Mouse (Mus musculus) kidney, adult 8-10 months (tissue): ENCODE data around the gene Slc10a3.
"Not testable (repeated sequence)": the region's sequence is repeated elsewhere in the genome, so short reads cannot be mapped to it uniquely, and the experiment has no call there.

Experiments
- DNase-seq, 2 experiments: peaks; one replicate each; pipeline ENCODE4 v3.0.0; 2022

Slc10a3 gene

DNA sequence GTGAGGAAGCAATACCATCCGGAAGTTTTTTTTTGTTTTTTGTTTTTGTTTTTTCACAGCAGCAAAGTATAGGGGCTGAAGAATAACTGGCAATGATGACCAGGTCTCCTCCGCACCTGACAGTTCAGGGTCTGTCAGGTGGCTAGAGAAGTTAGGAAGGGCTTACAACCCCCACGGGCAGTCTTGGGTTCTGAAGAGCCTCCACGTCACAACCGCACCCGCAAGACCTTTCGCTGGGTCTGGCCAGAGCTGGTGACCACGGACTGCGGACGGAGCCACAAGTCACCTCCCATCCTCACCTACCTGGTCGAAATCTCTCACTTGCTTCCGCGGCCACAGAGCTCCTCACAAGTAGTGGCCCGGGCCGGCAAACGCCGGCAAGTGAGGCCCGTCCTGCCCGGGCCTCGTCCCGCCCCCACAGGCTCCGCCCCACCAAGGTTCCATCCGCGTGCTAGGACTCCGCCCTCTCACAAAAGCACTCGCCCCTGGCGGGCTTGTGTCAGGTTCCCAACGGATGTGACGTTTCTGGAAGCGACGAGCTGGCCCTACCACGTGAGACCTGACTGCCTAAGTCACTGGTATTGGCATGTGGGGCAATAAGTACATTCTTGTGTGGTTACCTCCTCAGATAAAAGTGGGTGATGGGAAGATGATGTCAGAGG lies at the start of gene Slc10a3, which contains the start of gene Ubl4a:
TSS of gene Slc10a3 (minus strand) at position 462 of the 662 bp plus-strand sequence.
TSS of gene Ubl4a (minus strand) at position 331 of the 662 bp plus-strand sequence.
- DNase-seq = peak; percentile 90

DNA sequence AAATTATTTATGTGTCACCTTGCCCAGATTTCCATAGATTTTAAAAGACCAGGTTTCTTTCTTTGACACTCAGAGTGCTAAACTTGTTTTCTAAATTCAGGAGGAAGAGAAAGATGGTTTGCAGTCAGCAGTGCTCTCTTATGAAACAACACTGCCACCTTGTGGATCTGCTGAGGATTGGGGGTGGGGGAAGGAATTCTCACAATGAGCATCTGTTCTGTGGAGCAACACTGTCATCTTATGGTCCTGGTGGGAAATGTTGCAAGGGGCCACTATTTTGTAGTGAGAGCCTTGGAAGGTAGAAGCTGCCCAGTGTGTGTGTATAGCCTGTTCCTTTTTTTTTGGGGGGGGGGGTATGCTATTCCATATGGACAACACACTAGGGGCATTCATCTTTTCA lies 40.2 kb upstream of the Slc10a3 start:
- DNase-seq = peak; percentile 47 to 65

DNA sequence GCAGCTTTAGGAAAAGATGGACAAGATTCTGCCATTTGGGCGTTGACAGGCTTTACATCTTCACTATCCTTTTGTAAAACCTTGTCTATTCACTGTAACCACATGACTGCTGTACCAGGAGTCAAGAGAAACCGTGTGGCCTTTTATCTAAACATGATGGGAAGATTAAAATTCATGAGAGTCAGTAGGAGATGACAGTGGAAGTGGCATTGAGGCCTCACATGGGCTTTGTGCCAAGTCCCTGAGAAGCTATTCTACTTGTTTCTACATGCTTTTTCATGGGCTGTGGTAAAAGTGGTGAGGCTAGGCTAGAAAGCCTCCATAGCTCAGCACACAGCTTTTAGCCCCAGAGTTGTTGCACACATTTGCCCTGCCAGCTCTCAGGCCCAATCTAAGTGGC lies 35.2 kb upstream of the Slc10a3 start:
- DNase-seq = no peak

DNA sequence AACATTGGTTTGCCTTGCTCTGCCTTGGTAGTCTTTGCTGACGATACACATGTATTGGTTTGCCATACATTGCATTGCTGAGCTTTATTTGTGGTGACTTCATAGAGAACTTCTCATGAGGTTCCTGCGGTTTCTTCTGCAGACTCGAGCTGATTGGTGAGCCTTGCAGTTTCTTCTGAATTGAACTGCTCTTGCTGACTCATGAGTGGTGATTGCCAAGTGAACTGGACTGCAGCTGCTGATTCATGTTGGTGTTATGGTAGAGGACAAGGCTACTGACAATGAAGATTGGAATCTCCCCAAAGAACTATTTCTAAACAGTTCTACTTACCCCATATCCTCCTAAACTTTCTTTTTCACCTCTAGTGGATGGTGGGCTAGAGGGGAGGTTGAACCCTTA lies 27.0 kb upstream of the Slc10a3 start:
- no peak for DNase-seq

DNA sequence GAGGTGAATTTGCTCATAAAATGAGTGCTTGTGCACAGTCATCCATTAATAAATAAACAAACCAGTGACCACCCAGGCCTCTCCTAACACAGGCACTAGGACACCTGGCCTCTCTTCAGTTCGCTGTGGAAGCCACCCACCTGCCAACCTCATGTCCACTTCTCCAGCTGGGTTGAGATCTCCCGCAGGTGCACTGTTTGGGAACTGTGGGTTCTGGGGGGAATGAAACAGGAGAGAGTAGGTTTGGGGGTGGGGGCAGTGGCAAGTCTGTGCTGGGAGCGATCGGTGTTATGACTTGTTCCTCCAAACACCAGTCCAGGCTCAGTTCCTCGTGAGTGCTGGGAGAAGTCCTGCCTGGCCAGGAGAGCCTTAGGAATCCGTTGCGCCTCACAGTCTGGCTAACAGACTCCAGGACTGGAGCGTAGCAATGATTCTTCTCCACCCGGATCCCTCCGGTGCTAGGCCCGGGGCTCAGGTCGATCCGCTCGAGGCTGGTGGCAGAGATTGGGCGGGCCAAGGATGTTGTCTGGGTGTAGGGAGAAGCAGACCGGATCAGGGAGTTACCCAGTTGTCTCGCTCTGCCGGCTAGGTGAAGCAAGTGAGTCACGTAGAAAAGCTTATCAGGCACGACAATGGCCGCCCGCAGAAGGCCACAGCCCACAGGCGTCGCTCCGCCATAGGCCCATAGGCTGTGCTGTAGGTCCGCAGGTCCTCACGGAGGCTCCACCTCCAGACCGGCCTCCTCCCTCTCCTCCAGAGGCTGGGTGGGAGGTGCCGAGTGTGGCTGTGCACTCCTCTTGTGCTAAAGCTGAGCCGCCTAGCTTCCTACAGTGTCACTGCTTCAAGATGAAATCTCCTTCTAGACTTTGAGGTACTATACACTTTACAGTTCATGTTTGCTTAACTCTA lies 19.6 kb upstream of the Slc10a3 start, which contains the start of the genes Fam3a and Ikbkg:
TSS of gene Fam3a (minus strand) at position 738 of the 909 bp plus-strand sequence.
TSS of gene Ikbkg (plus strand) at position 756 of the 909 bp plus-strand sequence.
- peak; percentile 79 to 83 for DNase-seq

DNA sequence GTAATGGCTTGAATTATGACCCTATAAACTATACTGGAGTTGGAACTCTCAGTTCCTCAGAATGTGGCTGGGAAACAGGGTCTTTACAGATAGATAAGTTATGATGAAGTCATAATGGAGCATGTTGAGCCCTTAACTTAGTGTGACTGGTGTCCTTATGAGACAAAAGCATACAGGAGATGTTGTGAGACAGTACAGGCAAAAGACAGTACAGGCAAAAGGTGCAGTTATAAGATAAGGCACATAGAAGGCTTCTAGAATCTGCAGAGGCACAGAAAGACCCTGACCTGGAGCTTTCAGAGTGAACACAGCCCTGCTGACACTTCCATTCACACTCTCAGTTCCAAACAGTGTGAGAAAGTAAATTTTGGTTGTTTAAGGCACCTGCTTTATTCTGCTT lies 15.0 kb upstream of the Slc10a3 start:
- DNase-seq = no peak

DNA sequence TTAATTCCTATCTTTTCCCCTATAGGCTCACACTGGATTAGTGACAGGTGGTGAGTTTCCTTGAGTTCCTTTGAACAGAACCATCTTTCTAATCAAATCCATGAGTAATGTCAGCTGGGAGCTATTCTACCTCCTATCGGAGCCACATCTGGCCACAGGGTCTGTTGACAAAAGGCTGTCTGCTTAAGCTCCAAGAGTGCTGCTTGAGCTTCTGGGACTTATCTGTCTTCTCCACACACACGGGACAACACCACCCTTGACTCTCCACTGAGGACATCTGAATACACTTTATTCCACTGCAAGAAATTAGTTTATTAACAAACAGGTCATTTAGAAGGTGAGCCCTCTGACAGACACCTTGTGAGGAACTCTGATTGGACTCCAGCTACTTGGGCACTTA lies 11.3 kb upstream of the Slc10a3 start:
- DNase-seq = no peak

DNA sequence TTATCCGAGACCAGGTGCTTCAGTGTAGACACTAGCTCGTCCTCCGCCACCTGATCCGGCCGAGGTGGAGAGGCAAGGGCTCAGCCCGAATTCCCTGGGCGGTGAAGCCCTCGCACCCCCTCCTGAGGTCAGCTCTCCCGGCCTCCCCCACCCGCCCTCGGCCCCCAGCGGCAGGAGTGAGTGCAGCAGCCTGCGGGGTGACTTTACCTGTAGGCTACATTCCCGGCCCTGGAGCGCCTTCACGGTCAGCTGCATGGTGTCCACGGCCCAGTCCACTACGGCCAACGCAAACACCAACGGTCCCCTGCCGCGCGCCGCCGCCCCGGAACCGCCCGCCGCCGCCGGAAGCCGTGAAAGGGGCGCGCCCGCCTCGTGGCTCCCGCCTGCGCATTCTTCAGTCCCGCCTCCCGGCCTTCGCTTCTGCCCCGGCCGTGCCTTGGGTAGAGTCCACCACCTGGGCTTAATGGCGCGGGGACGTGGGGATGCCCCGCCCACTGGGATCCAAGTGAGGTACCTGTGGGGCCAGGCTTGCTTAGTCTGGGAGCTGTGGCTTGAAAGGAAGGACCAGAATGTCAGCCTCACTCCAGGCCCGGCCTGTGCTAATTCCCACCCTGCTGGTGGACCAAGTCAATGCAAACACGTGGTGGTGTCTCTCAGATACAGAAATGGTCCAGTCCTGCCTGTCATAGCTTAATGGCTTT lies 4.8 kb downstream of the Slc10a3 start:
- peak; percentile 73 to 82 for DNase-seq

DNA sequence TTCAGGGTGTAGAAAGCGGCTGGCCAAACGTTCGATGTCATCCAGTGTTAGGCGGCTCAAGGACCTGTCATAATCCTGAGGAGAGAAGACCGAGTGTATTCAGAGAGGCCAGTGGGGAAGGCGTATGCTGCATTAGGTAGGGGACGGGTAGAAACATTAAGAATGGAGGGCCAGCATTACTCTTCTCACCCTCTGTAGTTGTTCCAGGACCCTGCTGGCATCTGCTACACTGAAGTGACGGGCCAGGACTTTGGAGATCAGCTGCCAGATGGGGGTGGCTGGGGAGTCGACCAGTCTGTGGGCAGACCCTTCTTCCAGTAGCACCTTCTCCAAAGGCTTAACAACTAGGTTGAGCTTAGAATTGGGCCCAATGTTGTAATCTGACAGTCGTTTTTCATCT lies 5.6 kb downstream of the Slc10a3 start:
- no peak for DNase-seq

DNA sequence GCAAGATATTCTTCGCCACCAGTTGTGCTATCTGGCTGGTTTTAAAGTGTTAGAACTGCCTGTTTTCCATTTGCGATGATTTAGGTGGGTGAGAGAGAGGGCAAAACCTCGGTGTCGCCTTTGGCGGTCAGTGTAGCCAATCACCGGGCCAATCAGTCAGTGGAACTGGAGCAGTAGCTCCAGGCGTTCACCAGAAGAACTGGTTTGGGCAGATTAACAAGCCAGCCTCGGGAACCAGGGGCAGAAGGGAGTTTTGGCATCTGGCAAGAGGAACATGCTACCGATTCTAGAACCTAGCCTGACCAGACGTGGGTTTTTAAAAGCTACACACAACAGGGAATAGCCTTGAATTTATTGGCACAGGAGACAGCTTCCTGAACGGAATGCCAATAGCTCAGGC lies 14.0 kb downstream of the Slc10a3 start:
- peak; percentile 22 to 47 for DNase-seq

DNA sequence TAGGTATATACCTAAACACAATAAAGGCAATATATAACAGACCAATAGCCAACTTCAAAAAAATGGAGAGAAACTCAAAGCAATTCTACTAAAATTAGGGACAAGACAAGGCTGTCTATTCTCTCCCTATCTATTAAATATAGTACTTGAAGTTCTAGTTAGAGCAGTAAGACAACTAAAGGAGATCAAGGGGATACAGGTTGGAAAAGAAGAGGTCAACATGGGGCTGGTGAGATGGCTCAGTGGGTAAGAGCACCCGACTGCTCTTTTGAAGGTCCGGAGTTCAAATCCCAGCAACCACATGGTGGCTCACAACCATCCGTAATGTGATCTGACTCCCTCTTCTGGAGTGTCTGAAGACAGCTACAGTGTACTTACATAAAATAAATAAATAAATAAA lies 16.1 kb downstream of the Slc10a3 start:
- not testable (repeated sequence) for DNase-seq

DNA sequence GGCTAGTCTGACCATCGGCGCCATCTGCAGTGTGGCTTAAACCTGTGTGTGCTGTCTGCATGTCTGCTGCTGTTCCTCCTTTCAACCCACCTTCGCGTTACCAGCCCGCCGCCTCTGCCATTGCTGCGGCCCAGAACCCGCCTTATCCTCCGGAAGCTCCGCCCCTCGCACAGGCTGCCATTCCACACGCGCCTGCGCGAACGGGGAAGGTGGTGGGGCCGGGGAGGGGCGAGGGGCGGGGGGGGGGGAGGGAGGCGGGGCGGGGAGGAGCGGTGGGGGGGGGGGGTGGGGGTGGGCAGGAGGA lies 19.7 kb downstream of the Slc10a3 start, which contains the start of gene Lage3:
TSS of gene Lage3 (minus strand) at position 152 of the 304 bp plus-strand sequence.
- DNase-seq = peak; percentile 75 to 77

DNA sequence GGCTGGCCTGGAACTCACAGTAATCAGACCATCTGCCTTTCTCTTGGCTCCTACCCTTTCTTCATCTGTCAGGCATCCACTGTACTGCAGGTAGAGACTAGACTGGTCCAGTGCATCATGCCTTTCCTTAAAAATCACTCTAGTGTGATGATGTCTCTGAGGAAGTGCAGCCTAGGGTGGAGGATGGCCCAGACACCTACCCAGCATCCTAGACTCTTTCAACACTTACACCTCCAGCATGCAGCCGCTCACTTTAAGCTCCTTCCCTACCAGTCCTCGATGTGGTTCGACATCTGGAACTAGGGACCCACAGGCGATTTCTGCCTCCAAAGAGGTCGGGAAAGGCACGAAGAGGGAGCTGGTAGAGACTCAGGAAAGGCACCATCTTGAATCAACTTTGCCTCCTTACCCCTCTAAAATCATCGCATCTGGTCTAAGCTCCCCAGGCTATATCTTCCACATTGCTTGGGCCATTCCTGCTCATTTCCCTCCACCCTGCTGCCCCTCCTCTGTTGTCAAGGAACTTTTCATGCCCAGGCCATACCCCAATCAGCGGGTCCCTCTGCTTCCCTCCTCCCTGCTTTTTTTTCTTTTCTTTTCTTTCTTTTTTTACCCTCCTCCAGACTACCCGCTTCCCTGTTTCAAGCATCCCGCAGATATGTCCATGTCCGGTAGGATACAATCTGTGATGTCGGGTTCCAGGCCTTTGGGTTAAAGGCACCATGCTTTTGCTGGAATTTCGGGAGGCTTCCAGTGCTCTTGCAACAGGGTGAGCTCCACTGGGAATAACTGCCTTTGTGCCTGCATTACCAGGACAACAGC lies 20.3 kb downstream of the Slc10a3 start:
- DNase-seq = no peak

DNA sequence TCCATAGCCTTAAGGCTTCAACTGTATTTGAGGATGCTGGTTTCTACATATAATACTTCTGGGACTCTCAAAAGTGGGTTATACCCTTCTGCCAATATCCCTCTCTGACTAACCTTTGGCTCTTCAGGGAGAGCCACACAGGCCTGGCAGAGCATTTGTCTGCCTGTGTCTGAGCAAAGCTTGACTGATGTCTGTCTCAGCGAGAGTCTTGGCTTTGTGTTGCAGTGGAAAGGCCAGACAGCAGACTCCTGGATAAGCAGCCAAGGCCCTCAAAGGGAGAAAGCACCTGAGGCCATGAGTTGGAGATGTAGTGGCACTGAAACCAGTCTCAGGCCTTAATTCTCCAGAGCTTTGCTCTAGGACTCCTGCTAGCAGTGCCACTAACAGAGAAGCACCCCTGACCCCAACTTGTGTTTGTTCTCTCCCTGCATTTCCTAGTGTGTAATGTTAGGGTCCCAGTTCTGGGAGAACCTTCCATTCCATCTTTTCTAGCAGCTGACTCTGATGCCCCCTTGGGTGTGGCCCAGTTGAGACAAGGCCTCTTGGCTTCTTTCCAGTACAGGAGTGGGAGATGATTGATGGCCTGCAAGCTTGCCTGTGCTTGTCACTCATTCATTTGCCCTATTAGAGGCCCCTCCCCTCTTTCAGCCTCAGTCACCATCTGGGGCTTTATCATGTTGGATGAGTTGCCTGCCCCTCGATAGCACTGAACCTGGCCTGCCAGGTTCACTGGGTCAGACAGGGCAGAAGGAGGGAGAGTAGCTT lies 42.8 kb downstream of the Slc10a3 start:
- no peak for DNase-seq

DNA sequence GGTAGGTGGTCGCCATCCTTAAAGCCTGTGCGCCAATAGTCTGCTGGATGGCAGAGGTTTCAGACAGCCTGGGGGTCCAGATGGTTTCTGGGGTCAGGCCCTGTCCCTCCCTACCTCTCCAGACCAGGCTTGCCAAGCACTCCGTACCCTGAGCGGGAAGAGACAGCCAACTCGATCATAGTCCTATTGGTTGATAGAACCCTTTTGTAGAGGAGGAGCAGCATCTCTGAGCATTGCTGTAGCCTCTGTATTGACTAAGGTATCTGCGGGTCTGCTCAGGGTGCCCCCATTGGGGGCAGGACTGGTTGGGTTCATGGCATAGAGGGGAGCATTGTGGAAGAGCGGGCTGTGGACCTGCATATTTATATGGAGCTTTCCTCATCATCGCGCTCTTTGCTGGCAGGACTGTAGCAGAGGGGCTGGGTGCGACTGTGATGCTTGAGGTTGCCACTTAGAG lies 43.9 kb downstream of the Slc10a3 start:
- DNase-seq = no peak

DNA sequence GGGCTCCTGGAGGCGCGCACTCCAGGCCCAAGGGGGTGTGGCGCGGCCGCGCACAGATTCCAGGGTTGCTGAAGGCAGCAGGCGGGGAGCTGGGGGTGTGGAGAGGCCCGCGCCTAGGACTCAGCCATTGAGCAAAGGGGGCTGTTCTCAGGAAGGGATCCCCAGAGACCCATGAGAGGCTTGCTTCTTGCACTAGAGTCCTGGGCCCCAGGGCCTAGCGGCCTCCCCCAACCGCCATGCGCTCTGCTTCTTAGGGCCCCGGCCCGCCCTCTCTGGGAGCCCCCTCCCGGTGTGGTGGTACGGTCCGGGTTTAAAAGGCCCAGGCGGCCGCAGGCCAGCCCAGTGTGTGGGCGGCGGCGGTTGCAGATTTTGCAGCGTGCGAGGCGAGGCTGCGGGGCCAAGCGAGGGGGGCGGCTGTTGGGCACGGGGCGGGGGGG lies 44.4 kb downstream of the Slc10a3 start, which contains the start of gene Plxna3:
TSS of gene Plxna3 (plus strand) at position 342 of the 437 bp plus-strand sequence.
- DNase-seq = peak; percentile 41 to 55
